Mouse (Mus musculus) testis, adult 2 months (tissue): ENCODE results near the gene Gm10799.

ENCODE experiments used
- CTCF ChIP-seq: fragments of 200-500 bp; IDR thresholded peaks from 2 replicates; pipeline ENCODE4 v1.5.1; 2012; ENCODE audit warnings: low read depth, mild to moderate bottlenecking, inconsistent platforms, low read length, moderate library complexity; ENCODE audit not compliant: control insufficient read depth, insufficient read depth, insufficient replicate concordance
- POLR2A ChIP-seq: fragments of 200-500 bp; IDR thresholded peaks from 2 replicates; pipeline ENCODE4 v1.6.1; 2012; ENCODE audit warnings: low read depth, mild to moderate bottlenecking, inconsistent platforms, low read length, moderate library complexity; ENCODE audit not compliant: control insufficient read depth

GRCm38 (mm10) chr2:104024656-104025055 lies 43.7 kb downstream of the Gm10799 start:
- TF ChIP-seq CTCF (no peak), POLR2A (no peak)
